In the genomic region with DNA sequence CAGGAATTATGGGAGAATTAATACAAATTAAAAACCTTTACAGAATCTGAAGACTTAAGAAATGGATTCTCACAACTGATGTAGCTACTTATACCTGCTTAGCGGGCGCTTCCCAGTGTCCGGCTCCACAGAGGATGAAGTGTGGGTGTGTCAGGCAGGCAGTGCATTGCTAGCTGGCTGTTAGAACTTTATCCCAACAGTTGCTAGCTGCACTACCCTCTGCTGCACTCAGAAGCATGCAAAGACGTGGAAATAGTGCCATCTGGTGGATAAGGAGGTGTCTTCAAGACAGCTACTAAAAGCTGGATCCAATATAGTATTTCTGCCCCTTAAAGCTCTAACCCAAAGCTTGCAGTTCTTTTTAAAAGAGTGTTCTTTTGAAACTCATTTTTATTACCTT, we compare ENCODE assay signal across 8 mouse cellular contexts. TPM values are rescaled to one million over a fixed set of nuclear protein-coding genes. Genes with fewer than 3 reads are reported as not detected.
DNase-seq lines count a peak whose midpoint lies in the region; ATAC-seq and TF ChIP-seq lines count a peak whose summit lies in the region.

No protein-coding gene starts in this region.

- no peaks in the 10 kb centered on the region for H3K9me3 ChIP-seq in embryonic facial prominence, embryonic 10.5 days
- H3K9me3 ChIP-seq in intestine, postnatal 0 days (ENCODE audit: control insufficient read depth): no peaks in the 10 kb centered on the region
- no peaks in the 10 kb centered on the region for H3K9me3 ChIP-seq in midbrain, embryonic 11.5 days (ENCODE audit: control insufficient read depth, low read length)

- no peaks in the 10 kb centered on the region for H3K36me3 ChIP-seq in embryonic facial prominence, embryonic 10.5 days (replicated peaks)
- H3K36me3 ChIP-seq in intestine, postnatal 0 days (ENCODE audit: control insufficient read depth, insufficient read depth): no peaks in the 10 kb centered on the region
- H3K36me3 ChIP-seq in midbrain, embryonic 11.5 days (ENCODE audit: control insufficient read depth, insufficient read depth, low read length): no peaks in the 10 kb centered on the region

- no peak overlapping the region for H3K9ac ChIP-seq in intestine, postnatal 0 days (ENCODE audit: low read depth, low read length)
- H3K9ac ChIP-seq in midbrain, embryonic 11.5 days (ENCODE audit: low read length): no peak overlapping the region

- TF ChIP-seq CTCF in intestine, postnatal 0 days (IDR thresholded peaks at IDR 0.05; ENCODE audit: low read depth): peak; percentile 92

- H3K4me1 ChIP-seq in embryonic facial prominence, embryonic 10.5 days: peaks cover 37% of the 10 kb centered on the region
- 0 out of 2 replicates have a peak, but pooled peaks cover 5% of the 10 kb centered on the region for H3K4me1 ChIP-seq in intestine, postnatal 0 days (replicated peaks; ENCODE audit: control insufficient read depth, insufficient read depth, low read length)
- H3K4me1 ChIP-seq in midbrain, embryonic 11.5 days (ENCODE audit: control insufficient read depth, insufficient read depth, low read length): peaks cover 6% of the 10 kb centered on the region; the same call in 1 of the 2 replicates

- H3K27ac ChIP-seq in embryonic facial prominence, embryonic 10.5 days (replicated peaks): no peak overlapping the region
- no peak overlapping the region for H3K27ac ChIP-seq in intestine, postnatal 0 days (ENCODE audit: low read depth, low read length)
- H3K27ac ChIP-seq in midbrain, embryonic 11.5 days (ENCODE audit: low read depth, low read length): no peak overlapping the region

- intact Hi-C loops in left cerebral cortex, postnatal 36 days (cut with DNase I): loop anchor here (2.0 to 5.0 kb wide), 3 partner anchors 49 to 364 kb away; a partner anchor contains a TSS

- H3K27me3 ChIP-seq in embryonic facial prominence, embryonic 10.5 days (replicated peaks; ENCODE audit: low read depth, poor library complexity, severe bottlenecking): peaks cover 57% of the 10 kb centered on the region
- peaks cover 48% of the 10 kb centered on the region for H3K27me3 ChIP-seq in intestine, postnatal 0 days (replicated peaks; ENCODE audit: control insufficient read depth, insufficient read depth, low read length)
- H3K27me3 ChIP-seq in midbrain, embryonic 11.5 days (ENCODE audit: control insufficient read depth, insufficient read depth, low read length): peaks cover 32% of the 10 kb centered on the region

- peak; percentile 48 for DNase-seq in 3134 (ENCODE audit: extremely low read depth, insufficient read length, low spot score)
- DNase-seq in adrenal gland, adult 8-10 months: peak; percentile 56
- DNase-seq in embryonic facial prominence, embryonic 10.5 days (ENCODE audit: low spot score): peak; percentile 77
- DNase-seq in left cerebral cortex, postnatal 36 days (ENCODE audit: low spot score in 2 of 2): peak; percentile 48 to 62
- peak; percentile 97 for DNase-seq in midbrain, embryonic 11.5 days (ENCODE audit: low spot score, missing footprints)
- peak; percentile 34 for DNase-seq in spleen, adult 12 weeks (ENCODE audit: low spot score)

- peak; percentile 78 for ATAC-seq in granulocyte monocyte progenitor cell, adult 5-6 weeks (replicated peaks; ENCODE audit: poor library complexity, severe bottlenecking)
- ATAC-seq in intestine, postnatal 0 days: peak; percentile 80
- peak; percentile 78 for ATAC-seq in midbrain, embryonic 11.5 days (ENCODE audit: low FRiP score)

- H3K4me3 ChIP-seq in embryonic facial prominence, embryonic 10.5 days: peak overlapping the region; percentile 66
- H3K4me3 ChIP-seq in intestine, postnatal 0 days (ENCODE audit: low read depth, low read length): peak overlapping the region; percentile 52
- H3K4me3 ChIP-seq in midbrain, embryonic 11.5 days (ENCODE audit: low read depth, low read length): peak overlapping the region; percentile 49

- 0% methylated on average over 4 of the region's 4 CpGs for WGBS in embryonic facial prominence, embryonic 10.5 days
- 1% methylated on average over 4 of the region's 4 CpGs for whole genome bisulfite sequencing in intestine, postnatal 0 days
- 0% methylated on average over 4 of the region's 4 CpGs for WGBS in midbrain, embryonic 11.5 days

- H3K4me2 ChIP-seq in intestine, postnatal 0 days (replicated peaks; ENCODE audit: low read depth): peak overlapping the region; percentile 89
- H3K4me2 ChIP-seq in midbrain, embryonic 11.5 days: peak overlapping the region; percentile 78

RNA-seq across cellular contexts. Expression of a gene that starts 0.9 kb away (rescaled TPM):
- total RNA-seq in adrenal gland, adult 8-10 months (2022): not detected
- polyA plus RNA-seq in embryonic facial prominence, embryonic 10.5 days (2016; fragmentation: Nextera tagmentation; extraction: Ambion mirVana): 0.19 and 0.83 TPM in 2 replicates
- not detected in 2 replicates for total RNA-seq in granulocyte monocyte progenitor cell, adult 5-6 weeks (2014; fragmentation: Nextera tagmentation)
- not detected in 2 replicates for total RNA-seq in granulocyte monocyte progenitor cell, adult 5-6 weeks (2017)
- polyA plus RNA-seq in intestine, postnatal 0 days (2015; fragmentation: Nextera tagmentation; extraction: Ambion mirVana): not detected in 2 replicates
- total RNA-seq in left cerebral cortex, postnatal 36 days (2021): not detected
- polyA plus RNA-seq in midbrain, embryonic 11.5 days (2014; fragmentation: Nextera tagmentation; extraction: Ambion mirVana): not detected in 2 replicates

RNA-seq across cellular contexts. Expression of a gene that starts 10.4 kb away (rescaled TPM):
- 100 to 1,000 TPM in 2 of 4 experiments, 10 to 100 TPM in 2; 91.6 to 107 (median 101) TPM for total RNA-seq in adrenal gland, adult 8-10 months (2022)
- polyA plus RNA-seq in embryonic facial prominence, embryonic 10.5 days (2016; fragmentation: Nextera tagmentation; extraction: Ambion mirVana): 90.2 and 98.3 TPM in 2 replicates
- total RNA-seq in granulocyte monocyte progenitor cell, adult 5-6 weeks (2014; fragmentation: Nextera tagmentation): not detected in 2 replicates
- not detected in 2 replicates for total RNA-seq in granulocyte monocyte progenitor cell, adult 5-6 weeks (2017)
- polyA plus RNA-seq in intestine, postnatal 0 days (2015; fragmentation: Nextera tagmentation; extraction: Ambion mirVana): 50.4 and 51.7 TPM in 2 replicates
- total RNA-seq in left cerebral cortex, postnatal 36 days (2021): 1 to 10 TPM; 9.3 to 9.5 TPM
- 117 and 123 TPM in 2 replicates for polyA plus RNA-seq in midbrain, embryonic 11.5 days (2014; fragmentation: Nextera tagmentation; extraction: Ambion mirVana)

RNA-seq across cellular contexts. Expression of a gene that starts 42.2 kb away (rescaled TPM):
- total RNA-seq in adrenal gland, adult 8-10 months (2022): under 1 TPM in 1 of 4 experiments, not detected in 3; 0.11 TPM
- 0.06 and 0.50 TPM in 2 replicates for polyA plus RNA-seq in embryonic facial prominence, embryonic 10.5 days (2016; fragmentation: Nextera tagmentation; extraction: Ambion mirVana)
- not detected in 2 replicates for total RNA-seq in granulocyte monocyte progenitor cell, adult 5-6 weeks (2014; fragmentation: Nextera tagmentation)
- total RNA-seq in granulocyte monocyte progenitor cell, adult 5-6 weeks (2017): not detected in 2 replicates
- not detected in 2 replicates for polyA plus RNA-seq in intestine, postnatal 0 days (2015; fragmentation: Nextera tagmentation; extraction: Ambion mirVana)
- under 1 TPM; 0.39 to 0.69 TPM for total RNA-seq in left cerebral cortex, postnatal 36 days (2021)
- polyA plus RNA-seq in midbrain, embryonic 11.5 days (2014; fragmentation: Nextera tagmentation; extraction: Ambion mirVana): 0.12 TPM in 2 replicates

RNA-seq across cellular contexts. Expression of a gene that starts 48.2 kb away (rescaled TPM):
- under 1 TPM; 0.73 to 0.87 (median 0.77) TPM for total RNA-seq in adrenal gland, adult 8-10 months (2022)
- polyA plus RNA-seq in embryonic facial prominence, embryonic 10.5 days (2016; fragmentation: Nextera tagmentation; extraction: Ambion mirVana): 0.24 and 0.57 TPM in 2 replicates
- 1.7 TPM in 1 of 2 replicates, not detected in the other for total RNA-seq in granulocyte monocyte progenitor cell, adult 5-6 weeks (2014; fragmentation: Nextera tagmentation)
- total RNA-seq in granulocyte monocyte progenitor cell, adult 5-6 weeks (2017): 1.3 and 6.3 TPM in 2 replicates
- polyA plus RNA-seq in intestine, postnatal 0 days (2015; fragmentation: Nextera tagmentation; extraction: Ambion mirVana): 0.10 and 0.12 TPM in 2 replicates
- 1 to 10 TPM; 1.7 to 1.8 TPM for total RNA-seq in left cerebral cortex, postnatal 36 days (2021)
- polyA plus RNA-seq in midbrain, embryonic 11.5 days (2014; fragmentation: Nextera tagmentation; extraction: Ambion mirVana): 0.39 and 0.68 TPM in 2 replicates

Comparison
In these comparisons a context has a peak if more than half of its experiments do, and no peak if none do; other contexts are left out.
1. DNase-seq: peak in every context shown above with its lines; median percentile 97 in midbrain, embryonic 11.5 days; 77 in embryonic facial prominence, embryonic 10.5 days; 56 in adrenal gland, adult 8-10 months; 55 in left cerebral cortex, postnatal 36 days; 48 in 3134; 34 in spleen, adult 12 weeks.
2. RNA of a gene that starts 10.4 kb away (total RNA-seq): 91.6 to 107 TPM in adrenal gland, adult 8-10 months and 9.3 to 9.5 TPM in left cerebral cortex, postnatal 36 days; not detected in granulocyte monocyte progenitor cell, adult 5-6 weeks; every median in the first group is over 10 times any median in the second.
3. Peak in every context shown above with its lines, with median percentiles within 50 percentile points of each other: H3K4me3 ChIP-seq and ATAC-seq.